ENCODE assay signal across 8 mouse cellular contexts in the genomic region with DNA sequence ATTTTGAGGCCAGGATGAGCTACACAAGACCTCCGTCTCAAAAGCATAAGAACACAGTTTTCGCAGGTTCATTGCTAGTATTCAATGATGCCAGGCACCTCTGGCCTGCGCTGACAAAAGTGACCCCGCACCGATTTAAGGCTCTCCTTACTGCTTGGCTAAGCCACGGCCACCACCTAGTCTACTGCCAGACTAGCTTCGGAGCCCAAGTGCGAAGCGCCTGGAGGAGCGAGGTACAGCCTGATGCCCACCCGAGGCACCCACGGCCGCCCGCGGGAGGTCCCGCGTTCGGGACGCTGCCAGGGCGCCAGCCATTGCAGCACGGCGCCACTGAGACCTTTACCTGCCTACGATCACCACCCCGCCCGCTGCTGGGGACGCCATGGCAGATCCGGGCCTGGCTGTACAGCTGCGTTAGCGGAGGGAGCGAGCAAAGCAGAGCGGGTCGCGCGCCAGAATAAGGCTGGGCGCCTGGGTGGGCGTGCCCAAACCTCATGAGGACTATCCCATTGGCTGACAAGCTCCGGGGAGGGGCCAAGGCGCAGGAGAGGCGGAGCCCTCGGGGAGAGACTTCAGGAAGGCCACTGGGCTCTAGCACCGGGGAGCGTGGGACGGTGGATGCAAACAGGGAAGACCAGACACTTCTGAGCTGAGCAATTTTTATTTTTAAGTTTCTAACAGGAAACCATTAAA. TPM values are rescaled to one million over a fixed set of nuclear protein-coding genes. Genes with fewer than 3 reads are reported as not detected.
DNase-seq lines count a peak whose midpoint lies in the region; ATAC-seq lines count a peak whose summit lies in the region.

Gene Cryl1 (minus strand): TSS at position 465 of the 693 bp plus-strand sequence.

- H3K27me3 ChIP-seq in hindbrain, embryonic 16.5 days (replicated peaks; ENCODE audit: control insufficient read depth, insufficient read depth, low read length) = no peaks in the 10 kb centered on the region

- H3K4me2 ChIP-seq in hindbrain, embryonic 16.5 days (ENCODE audit: low read length) = peak within 1 kb of the TSS; percentile 72

- WGBS in hindbrain, embryonic 16.5 days = 2% methylated on average over 43 of the region's 43 CpGs
- 3% methylated on average over 43 of the region's 43 CpGs for WGBS in macrophage (ENCODE audit: missing documents)

- H3K27ac ChIP-seq in hindbrain, embryonic 16.5 days (ENCODE audit: low read depth, low read length) = no peak within 1 kb of the TSS
- peak within 1 kb of the TSS; percentile 91 for H3K27ac ChIP-seq in macrophage

- H3K9me3 ChIP-seq in hindbrain, embryonic 16.5 days (ENCODE audit: control insufficient read depth, low read length) = no peaks in the 10 kb centered on the region

- no peaks in the 10 kb centered on the region for H3K79me2 ChIP-seq in macrophage (ENCODE audit: inconsistent target)

- H3K36me3 ChIP-seq in hindbrain, embryonic 16.5 days (ENCODE audit: control insufficient read depth, insufficient read depth, low read length) = no peaks in the 10 kb centered on the region
- no peaks in the 10 kb centered on the region for H3K36me3 ChIP-seq in macrophage (ENCODE audit: inconsistent target)

- ATAC-seq in hindbrain, embryonic 16.5 days = peak; percentile 100

- peak within 1 kb of the TSS; percentile 70 for H3K9ac ChIP-seq in hindbrain, embryonic 16.5 days (ENCODE audit: low read depth, low read length)

- no peaks in the 10 kb centered on the region; the same call in 1 of the 2 replicates for H3K4me1 ChIP-seq in hindbrain, embryonic 16.5 days (ENCODE audit: control insufficient read depth, insufficient read depth, low read depth, low read length)

- peak; percentile 88 for DNase-seq in WW6 (ENCODE audit: low read depth, low spot score)
- peak; percentile 76 to 90 for DNase-seq in cerebellum, postnatal 4 days (ENCODE audit: low spot score in 2 of 2)
- DNase-seq in gastrocnemius, adult 18-20 months (ENCODE audit: low spot score) = peak; percentile 97
- DNase-seq in left cerebral cortex, adult 18-20 months (ENCODE audit: low spot score in 2 of 2) = peak; percentile 93 to 95
- peak; percentile 95 for DNase-seq in right cerebral cortex, adult 18-20 months
- peak; percentile 79 for DNase-seq in urinary bladder, postnatal 10 days (ENCODE audit: low spot score)

- peak within 1 kb of the TSS; percentile 46 for H3K4me3 ChIP-seq in hindbrain, embryonic 16.5 days (ENCODE audit: low read length)
- H3K4me3 ChIP-seq in macrophage (ENCODE audit: inconsistent target) = peak within 1 kb of the TSS; percentile 45

RNA-seq across cellular contexts. Expression of gene Cryl1, which starts in this region (rescaled TPM):
- total RNA-seq in gastrocnemius, adult 18-20 months (2021) = 1 to 10 TPM; 6.6 to 7.1 TPM
- 13.2 and 15.4 TPM in 2 replicates for polyA plus RNA-seq in hindbrain, embryonic 16.5 days (2015; fragmentation: Nextera tagmentation; extraction: Ambion mirVana)
- total RNA-seq in left cerebral cortex, adult 18-20 months (2021) = 10 to 100 TPM; 16.3 to 18.4 TPM
- total RNA-seq in macrophage (2018; cell fraction: chromatin; rRNA removed) = 10 to 100 TPM in 19 of 26 experiments, 1 to 10 TPM in 7; 2.9 to 34.3 (median 17.9) TPM
- 10 to 100 TPM; 17.1 to 30.9 (median 23.6) TPM for total RNA-seq in macrophage (2018; cell fraction: cytosol; rRNA removed)
- total RNA-seq in macrophage (2018; cell fraction: nucleus; rRNA removed) = 10 to 100 TPM in 22 of 26 experiments, 1 to 10 TPM in 4; 5.4 to 30.8 (median 15.7) TPM
- 18.7 to 44.4 TPM (median 22.2 TPM) in 3 replicates for polyA plus RNA-seq in macrophage (2018)
